Mouse (Mus musculus) spleen, postnatal 14 days (tissue): ENCODE measurements around the gene Nrxn1.

Experiments
- DNase-seq, 2 experiments: peaks; one replicate each; pipeline ENCODE4 v3.0.0; 2021 to 2022; ENCODE audit warnings: low spot score in 2 of 2

Gene Nrxn1

DNA sequence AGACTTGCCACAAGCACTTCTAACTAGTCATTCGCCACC is at the start of gene Nrxn1:
Gene Nrxn1 (minus strand): TSS at position 30 of the 39 bp plus-strand sequence.
- no peak for DNase-seq

- no peak for DNase-seq
These were observed 44.0 kb upstream of the Nrxn1 start for GRCm38 (mm10) chr17:91136859-91137258.

- DNase-seq = no peak
These were observed 20.2 kb upstream of the Nrxn1 start for GRCm38 (mm10) chr17:91112880-91113628.

DNA sequence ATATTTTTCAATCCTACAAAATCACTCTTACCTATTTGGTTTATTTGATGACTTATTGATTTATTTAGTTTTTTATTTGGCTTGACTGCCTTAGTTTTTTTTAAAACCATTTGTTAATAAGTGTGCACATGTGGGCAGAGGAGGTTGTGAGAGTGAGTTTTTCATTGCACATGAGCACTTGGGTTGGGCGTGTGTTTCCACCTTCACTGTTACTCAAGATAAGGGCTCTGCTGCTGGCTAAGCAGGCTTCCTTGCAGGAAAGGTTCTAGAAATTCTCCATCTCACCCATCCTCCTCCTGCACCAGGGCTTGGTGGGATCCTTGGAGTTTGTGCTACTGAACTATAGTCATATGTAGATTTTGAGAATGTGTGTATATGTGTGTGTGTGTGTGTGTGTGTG is 19.2 kb upstream of the Nrxn1 start:
- DNase-seq = no peak

DNA sequence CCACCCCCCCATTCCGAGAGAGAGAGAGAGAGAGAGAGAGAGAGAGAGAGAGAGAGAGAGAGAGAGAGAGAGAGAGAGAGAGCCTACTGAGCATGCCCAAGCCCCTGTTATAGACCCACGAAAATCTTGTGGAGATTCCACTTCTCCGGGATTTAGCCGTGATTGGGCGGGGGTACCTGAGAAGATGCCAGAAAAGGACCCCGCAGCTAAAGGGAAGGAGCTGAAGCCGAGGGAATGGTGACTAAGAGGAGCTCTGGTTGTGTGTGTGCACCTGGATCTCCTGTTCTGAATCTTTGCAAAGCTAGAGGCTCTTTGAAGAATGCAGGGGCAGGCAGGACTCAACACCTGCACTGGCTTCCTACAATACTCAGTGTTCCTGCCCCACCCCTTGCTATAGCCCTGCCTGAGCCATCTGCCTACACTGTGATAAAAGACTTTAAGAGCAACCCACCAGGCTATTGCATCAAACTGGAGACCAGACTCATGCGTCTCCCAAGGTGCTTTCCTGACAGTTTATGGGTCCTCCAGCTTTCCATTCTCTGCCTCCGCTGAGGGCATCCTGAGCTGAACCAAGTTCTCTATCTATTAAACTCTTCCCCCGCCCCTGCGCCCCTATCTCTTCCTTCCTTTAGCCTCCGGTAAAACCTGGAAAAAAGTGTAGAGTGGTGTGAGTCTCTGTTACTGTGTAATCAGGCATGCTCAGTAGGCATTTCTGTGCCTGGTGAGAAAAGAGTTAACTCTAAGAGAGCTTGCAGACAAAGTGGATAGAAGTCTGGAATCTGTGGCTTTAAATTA is 407 bp upstream of the Nrxn1 start:
- no peak for DNase-seq

GRCm38 (mm10) chr17:91092421-91093041 is 340 bp downstream of the Nrxn1 start:
- DNase-seq = no peak

DNA sequence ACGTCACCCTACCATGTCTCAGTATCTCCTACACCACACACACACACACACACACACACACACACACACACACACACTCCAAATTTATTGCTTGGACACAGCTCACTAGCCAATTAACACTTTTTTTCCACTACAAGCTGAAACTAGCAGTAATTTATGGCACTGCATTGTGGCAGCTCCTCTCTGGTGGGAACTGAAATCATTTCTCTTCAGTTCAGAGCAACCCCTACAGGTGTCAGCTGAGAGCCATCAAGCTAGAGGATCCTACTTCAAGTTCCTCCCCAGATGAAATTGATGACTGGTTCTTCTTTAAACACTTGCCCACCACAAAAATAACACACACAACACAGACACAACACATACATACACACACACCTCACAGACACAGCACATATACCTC is 2.2 kb downstream of the Nrxn1 start:
- DNase-seq = no peak

DNA sequence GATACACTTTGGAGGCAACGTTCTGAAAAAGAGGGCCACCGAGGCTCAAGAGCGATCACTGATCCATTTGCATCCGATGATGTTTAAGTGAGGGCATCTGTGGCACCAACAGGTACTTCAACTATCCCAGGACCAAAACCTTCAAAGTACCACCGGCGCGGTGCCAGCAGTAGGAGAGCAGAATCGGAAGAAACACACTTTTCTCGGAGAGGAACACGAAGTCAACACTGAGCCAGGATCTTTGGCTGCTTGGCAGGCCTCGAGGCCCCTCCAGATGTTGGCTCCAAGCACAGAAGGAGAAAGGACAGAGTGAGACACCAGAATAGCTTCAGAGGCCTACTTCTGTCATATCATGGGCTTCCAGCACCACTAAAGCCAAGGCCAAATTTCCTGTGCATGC is 3.9 kb downstream of the Nrxn1 start:
- no peak for DNase-seq

DNA sequence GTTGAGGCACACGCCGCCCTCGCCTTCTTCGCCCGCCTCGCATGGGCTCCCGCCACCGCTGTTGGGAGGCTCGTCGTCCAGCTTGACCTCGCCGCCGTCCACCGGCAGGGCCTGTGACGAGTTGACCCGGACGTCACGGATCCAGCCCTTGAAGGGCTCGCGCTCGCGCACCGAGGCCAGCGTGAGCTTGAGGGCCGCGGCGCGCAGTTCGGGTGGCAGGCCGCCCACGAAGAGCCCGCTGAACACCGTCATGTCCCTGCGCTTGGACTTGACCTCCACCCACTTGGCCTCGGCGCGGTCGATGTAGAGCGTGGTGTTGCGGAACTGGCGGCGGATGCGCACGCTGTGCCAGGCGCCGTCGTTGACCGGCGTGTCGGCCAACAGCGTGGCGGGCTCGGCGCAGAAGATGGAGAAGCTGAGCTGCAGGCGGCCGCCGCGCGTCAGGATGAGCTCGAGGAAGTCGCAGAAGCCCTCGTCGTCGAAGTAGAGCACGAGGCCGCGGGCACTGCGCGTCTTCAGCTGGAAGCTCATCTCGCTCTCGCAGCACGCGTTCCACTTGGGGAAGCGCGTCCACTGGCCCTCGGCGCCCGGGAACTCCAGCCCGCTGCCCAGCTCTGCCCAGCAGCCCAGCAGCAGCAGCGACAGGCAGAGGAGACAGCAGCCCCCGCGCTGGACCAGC is 4.7 kb downstream of the Nrxn1 start:
- DNase-seq = no peak

GRCm38 (mm10) chr17:91086412-91086811 is 6.5 kb downstream of the Nrxn1 start:
- no peak for DNase-seq

GRCm38 (mm10) chr17:91085416-91085815 is 7.5 kb downstream of the Nrxn1 start:
- DNase-seq = no peak

- DNase-seq = no peak
These were observed 13.8 kb downstream of the Nrxn1 start for GRCm38 (mm10) chr17:91079096-91079495.

GRCm38 (mm10) chr17:91074780-91075179 is 18.1 kb downstream of the Nrxn1 start:
- no peak for DNase-seq

DNA sequence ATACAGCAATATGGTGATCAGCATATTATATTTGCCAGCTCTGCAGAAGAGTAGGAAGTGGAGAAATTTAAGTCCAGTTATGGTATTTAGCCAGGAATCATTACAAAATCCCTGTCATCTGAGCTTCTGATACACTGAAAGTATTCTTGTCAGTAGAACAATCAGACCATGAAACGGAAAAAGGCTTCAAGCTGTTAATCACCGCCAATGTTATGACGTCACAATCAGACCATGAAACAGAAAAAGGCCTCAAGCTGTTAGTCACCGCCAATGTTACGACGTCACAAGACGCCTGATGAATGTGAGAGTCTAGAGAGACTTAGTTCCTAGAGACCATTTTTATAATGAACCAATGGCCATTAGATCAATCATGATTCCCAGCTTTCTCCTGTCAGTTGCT is 59.4 kb downstream of the Nrxn1 start:
- no peak for DNase-seq

DNA sequence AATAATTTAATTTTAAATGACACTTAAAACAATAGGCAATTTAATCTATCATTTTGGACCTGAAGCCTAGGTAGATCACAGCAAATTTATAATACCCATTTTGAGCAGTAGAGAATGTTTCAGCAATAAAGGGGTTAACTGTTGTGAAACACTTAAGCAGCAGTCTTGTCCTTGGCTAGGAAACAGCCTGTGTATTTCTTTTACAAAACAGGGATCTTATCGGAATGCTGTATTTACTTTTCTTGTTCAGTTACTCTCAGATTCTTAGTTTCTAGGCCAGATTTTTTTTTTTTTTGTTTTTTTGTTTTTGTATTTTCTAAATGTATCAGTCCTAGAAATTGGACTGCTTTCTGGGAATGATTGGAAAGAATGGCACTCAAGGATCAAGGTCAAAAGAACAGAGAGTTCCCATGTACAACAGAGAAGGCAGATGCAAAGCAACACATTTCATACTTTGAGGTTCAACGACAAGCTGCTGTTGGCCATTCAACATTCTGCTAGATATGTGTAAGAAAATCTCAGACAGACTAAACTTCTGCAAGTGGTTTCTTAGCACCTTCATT is 67.7 kb downstream of the Nrxn1 start:
- DNase-seq = no peak

DNA sequence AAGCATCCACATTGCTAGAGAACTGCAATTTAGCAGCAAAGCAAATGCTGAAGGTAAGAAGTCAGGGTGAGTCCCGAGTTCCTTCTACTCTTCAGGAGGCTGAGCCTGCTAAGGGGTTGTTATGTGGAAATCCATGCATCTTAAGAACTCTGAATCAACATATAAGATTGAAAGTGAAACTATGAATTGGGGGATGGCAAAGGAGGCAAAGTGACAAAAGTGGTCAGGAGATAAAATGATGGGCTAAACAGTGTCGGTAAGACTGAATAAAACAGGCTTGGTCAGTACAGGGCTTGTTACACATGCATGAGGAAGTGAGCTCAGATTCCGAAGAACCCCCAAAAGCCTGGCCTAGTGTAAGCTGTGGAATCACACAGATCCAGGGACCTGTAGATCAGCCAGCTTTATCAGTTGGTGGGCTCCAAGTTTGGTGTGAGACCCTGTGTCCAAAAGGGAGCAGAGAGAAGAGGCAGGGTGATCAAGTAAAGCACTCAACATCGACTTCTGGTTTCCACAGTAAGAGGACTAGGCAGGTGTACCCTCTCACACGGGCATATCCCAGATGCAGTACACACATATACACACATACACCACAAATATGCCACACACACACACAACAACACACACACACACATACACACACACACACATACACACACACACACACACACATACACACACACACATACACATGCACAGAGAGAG is 85.3 kb downstream of the Nrxn1 start:
- no peak for DNase-seq

DNA sequence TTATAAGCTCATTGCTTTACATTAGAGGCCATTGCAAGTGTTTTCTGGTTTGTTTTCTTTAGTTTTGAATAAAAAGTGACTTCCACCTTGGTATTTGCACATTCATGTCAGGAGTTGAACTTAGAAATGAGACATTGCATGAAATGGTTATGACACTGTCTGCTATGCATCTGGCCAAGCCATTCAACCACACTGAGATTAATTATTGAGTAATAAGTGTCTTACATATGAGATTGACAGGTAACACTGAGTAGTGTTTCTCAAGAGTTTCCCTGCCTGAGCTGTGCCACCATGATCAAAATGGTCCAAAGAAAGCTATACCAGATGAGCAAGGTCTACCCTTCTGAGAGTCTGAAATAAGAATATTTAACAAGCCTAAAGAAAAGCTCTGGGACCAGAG is 92.5 kb downstream of the Nrxn1 start:
- no peak for DNase-seq

- DNase-seq = no peak
These were observed 93.2 kb downstream of the Nrxn1 start for GRCm38 (mm10) chr17:90999667-91000154.

DNA sequence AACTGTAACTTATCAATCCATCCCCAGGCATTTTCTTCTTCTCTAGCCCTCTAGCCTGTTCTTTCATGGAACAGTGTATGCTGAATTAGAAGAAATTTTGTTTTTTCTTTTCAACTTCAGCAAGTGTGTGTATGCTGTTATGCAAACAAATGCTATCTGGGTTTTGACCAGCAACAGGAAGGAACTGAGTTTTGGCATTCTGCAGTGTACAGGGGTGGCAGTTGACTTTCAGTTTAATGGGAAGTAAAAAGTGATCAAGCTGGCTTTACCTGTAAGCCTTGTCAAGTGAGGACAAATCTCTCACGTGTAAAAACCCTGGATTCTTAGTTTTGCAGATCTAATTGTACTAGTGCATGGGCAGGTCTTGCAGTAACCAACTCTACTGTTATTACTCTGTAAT is 95.2 kb downstream of the Nrxn1 start:
- no peak for DNase-seq

GRCm38 (mm10) chr17:90995436-90995835 is 97.4 kb downstream of the Nrxn1 start:
- no peak for DNase-seq

DNA sequence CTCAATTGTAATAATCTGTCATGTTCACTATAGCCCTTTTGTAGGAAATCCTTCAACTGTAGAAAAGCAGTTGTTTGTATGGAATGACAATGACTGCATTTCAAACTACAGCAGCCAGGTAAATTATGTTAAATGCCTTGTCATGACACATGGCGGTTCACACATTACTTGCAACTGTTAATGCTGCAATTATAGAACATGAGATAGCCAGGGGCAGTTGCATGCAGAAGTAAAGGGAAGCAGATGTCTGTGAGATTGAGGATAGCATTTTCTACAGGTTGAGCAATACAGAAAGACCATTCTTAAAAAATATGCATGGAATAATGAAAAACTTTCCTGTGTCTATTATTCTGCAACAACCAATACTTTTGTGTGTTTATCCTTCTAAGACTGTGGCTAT is 98.6 kb downstream of the Nrxn1 start:
- no peak for DNase-seq

GRCm38 (mm10) chr17:90990747-90991146 is 102.1 kb downstream of the Nrxn1 start:
- DNase-seq = no peak
